ENCODE assay signal across 14 mouse cellular contexts in the genomic region with DNA sequence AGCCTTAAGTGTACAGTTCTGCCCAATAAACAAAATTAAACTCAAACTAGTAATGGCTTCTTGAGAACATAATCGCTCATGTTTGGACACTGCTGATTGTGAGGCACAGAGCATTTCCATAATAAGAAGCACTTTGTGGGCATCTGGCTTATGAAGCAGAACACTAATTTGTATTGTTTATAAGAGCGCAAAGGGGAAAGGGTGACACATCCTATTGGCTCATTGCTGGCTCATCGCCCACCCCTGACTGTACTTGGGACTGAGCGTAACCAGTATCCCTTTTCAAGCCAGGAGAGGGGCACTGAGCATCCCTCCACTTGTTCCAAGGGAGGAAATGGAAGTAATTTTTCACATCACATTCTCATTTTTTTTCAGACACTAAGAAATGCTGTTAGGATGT.
A peak's percentile ranks its signal among the peaks of the same experiment; 100 is the strongest.
DNase-seq lines count a peak whose midpoint lies in the region; ATAC-seq lines count a peak whose summit lies in the region.
"Had no signal": no experiment of that assay in that cellular context is flagged by ENCODE, and none has a peak within 500 bp of the region (broad histone marks: within the 10 kb centered on the region; RNA-seq: fewer than 3 reads in every experiment).

No protein-coding gene starts in this region.

- intact Hi-C loops in left cerebral cortex, postnatal 4 days (cut with DNase I), result no loop called here

- ATAC-seq in kidney, embryonic 15.5 days (replicated peaks; ENCODE audit: low FRiP score), result no peak
- ATAC-seq: midbrain, embryonic 15.5 days had no signal

- no peaks in the 10 kb centered on the region for H3K36me3 ChIP-seq in kidney, embryonic 15.5 days
- H3K36me3 ChIP-seq: heart, embryonic 10.5 days; midbrain, embryonic 15.5 days; stomach, embryonic 15.5 days had no signal

- H3K27me3 ChIP-seq in kidney, embryonic 15.5 days, result no peaks in the 10 kb centered on the region
- H3K27me3 ChIP-seq: midbrain, embryonic 15.5 days; stomach, embryonic 15.5 days had no signal

- peak; percentile 7 for DNase-seq in adrenal gland, adult 2 months
- no peak for DNase-seq in adrenal gland, adult 8-10 months
- peak; percentile 26 for DNase-seq in kidney, postnatal 10 days
- DNase-seq in right cerebral cortex, adult 18-20 months, result peak; percentile 37
- DNase-seq in right cerebral cortex, postnatal 14 days, result no peak
- DNase-seq in left cerebral cortex, postnatal 4 days, result peak; percentile 2
- DNase-seq in embryo, embryonic 10.5 days (ENCODE audit: low spot score), result no peak
- DNase-seq: gastrocnemius, postnatal 14 days; heart, postnatal 4 days; kidney, adult 9 months had no signal

- WGBS in kidney, embryonic 15.5 days, result 86% methylated on average over 4 of the region's 4 CpGs

- H3K9ac ChIP-seq in kidney, embryonic 15.5 days, result no peak overlapping the region
- H3K9ac ChIP-seq: midbrain, embryonic 15.5 days; stomach, embryonic 15.5 days had no signal

- no peaks in the 10 kb centered on the region for H3K4me1 ChIP-seq in kidney, embryonic 15.5 days
- H3K4me1 ChIP-seq: heart, embryonic 10.5 days; midbrain, embryonic 15.5 days; stomach, embryonic 15.5 days had no signal

- H3K4me2 ChIP-seq in kidney, embryonic 15.5 days, result no peak overlapping the region
- H3K4me2 ChIP-seq: midbrain, embryonic 15.5 days; stomach, embryonic 15.5 days had no signal

- H3K27ac ChIP-seq in kidney, embryonic 15.5 days, result no peak overlapping the region
- H3K27ac ChIP-seq: heart, embryonic 10.5 days; midbrain, embryonic 15.5 days; stomach, embryonic 15.5 days had no signal

- H3K9me3 ChIP-seq in kidney, embryonic 15.5 days (replicated peaks), result no peaks in the 10 kb centered on the region
- H3K9me3 ChIP-seq: heart, embryonic 10.5 days; midbrain, embryonic 15.5 days; stomach, embryonic 15.5 days had no signal

- no peak overlapping the region for H3K4me3 ChIP-seq in kidney, embryonic 15.5 days (replicated peaks)
- H3K4me3 ChIP-seq: heart, embryonic 10.5 days; midbrain, embryonic 15.5 days; stomach, embryonic 15.5 days had no signal

Comparison
In these comparisons a context has a peak if more than half of its experiments do, and no peak if none do; other contexts are left out.
1. DNase-seq: peak in adrenal gland, adult 2 months (single experiment), kidney, postnatal 10 days (single experiment), right cerebral cortex, adult 18-20 months (single experiment) and left cerebral cortex, postnatal 4 days (single experiment); none in adrenal gland, adult 8-10 months (single experiment), right cerebral cortex, postnatal 14 days (single experiment) and embryo, embryonic 10.5 days (single experiment).